Mouse (Mus musculus) retina, postnatal 1 day (tissue): Measurements from ENCODE around the gene A430078G23Rik.

Experiments
- DNase-seq: peaks from one replicate; pipeline ENCODE4 v3.0.0-alpha.2; 2012

A430078G23Rik gene

DNA sequence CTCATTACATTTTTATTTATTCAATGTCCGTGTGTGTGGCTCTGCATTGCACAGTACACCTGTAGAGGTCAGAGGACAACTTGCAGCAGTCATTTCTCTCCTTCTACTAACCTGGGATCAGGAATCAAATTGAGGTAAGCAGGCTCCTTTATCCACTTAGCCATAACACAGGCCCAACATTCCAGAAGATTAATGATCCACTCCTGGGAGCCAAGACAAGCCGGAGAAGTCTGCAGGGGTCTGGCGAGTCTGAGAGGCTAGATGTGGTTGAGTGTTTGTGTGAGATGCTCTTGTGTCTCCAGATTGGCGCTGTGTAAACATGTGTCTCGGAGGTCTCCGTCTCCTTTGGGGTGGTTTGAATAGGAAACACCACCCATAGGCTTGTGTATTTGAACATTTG, 2.5 kb upstream of the A430078G23Rik start:
- DNase-seq = no peak

DNA sequence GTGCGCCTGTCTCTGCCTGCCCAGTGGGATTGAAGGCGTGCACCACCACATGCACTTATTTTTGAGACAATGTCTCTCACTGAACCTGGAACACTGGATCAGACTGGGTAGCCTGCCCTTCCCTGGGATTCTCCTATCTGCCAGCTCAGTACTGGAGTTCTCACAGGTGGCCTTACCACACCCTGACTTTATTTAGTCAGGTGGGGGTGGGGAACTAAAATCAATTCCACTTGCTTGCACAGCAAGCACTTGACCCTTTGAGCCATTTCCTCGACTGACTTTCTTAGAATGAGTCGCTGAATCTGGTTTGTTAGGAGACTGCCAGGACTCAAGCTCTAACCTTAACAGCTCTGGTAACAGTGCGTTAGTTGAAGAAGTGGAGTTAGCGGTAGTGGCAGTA, 500 bp upstream of the A430078G23Rik start:
- DNase-seq = no peak

DNA sequence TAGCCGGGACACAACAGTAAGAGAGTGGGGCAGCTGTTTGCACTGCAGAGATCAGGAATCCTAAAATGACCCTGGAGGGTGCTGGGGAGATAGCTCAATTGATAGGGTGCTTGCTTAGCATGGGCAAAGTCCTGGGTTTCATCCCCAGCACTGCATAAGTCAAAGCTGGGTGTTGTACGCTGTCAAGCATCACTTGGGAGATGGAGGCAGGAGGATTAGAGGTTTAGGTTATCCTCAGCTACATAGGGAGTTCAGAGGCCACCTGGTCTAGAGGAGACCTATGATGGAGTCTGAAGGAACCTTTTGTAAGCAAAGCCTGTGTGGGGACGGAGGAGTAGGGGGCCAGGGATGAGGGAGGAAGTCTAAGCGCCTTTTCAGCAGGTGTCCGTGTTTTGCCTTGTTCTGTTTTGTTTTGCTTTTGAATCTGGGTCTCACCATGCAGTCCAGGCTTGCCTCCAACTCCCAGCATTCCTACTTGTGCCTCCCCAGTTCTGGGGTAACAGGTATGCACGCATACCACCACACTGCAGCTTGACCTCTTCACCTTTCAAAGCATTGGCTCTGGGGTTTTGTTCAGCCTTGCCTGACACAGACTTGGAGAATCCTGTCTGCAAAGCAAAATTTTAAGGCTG, 712 bp downstream of the A430078G23Rik start:
- DNase-seq = no peak

DNA sequence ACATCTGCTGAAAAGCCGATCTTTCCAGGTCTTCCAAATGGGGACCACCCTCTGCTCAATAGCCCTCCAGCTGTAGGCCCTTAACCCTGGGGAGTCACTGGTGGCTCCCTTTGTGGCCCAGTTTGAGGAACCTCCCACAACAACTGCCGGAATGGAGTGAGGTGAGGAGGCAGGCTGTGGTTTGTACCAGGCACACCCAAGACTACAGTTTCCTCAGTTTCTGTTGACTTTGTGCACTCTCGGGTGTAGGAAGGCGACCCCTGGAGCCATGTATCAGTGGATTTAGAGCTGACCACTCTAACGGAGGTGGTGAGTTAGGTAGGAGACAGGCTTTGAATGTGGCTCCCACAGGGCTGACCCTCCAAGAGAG, 1.2 kb downstream of the A430078G23Rik start:
- DNase-seq = no peak

DNA sequence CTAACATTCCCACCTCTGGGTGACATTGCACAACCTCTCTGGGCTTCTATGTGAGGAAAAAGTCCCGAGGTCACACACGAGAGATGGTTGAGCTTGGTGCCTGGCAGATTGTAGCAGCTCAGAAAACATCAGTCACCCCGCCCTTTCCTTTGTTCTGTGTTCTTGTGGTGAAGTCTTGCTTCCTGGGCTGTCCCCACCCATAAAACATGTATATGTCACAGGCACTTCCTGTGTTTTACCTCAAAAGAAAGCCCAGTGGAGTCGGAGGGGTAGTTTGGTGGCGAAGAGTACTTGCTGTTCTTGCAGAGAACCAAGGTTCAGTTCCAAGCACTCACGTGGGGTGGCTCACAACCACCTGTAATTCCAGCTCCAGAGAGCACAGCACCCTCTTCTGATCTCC, 2.4 kb downstream of the A430078G23Rik start:
- DNase-seq = no peak

DNA sequence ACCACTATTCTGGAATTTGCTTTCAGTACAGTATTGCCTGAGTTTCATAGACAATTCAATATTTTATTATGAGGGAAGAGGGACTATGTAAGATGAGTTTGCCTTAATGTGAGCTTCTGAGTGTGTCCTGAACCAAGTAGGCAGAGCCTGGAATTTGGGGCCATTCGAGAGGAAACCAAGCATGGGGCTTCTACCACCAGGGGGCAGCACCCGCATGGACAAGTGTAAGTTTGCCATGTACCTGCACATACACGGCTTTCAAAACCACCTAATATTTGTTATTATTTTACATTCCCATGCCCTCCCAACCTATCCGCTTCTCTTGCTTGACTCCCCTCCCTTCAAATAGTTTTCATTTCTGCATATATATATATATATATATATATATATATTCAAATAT, 4.8 kb downstream of the A430078G23Rik start:
- DNase-seq = peak; percentile 70

DNA sequence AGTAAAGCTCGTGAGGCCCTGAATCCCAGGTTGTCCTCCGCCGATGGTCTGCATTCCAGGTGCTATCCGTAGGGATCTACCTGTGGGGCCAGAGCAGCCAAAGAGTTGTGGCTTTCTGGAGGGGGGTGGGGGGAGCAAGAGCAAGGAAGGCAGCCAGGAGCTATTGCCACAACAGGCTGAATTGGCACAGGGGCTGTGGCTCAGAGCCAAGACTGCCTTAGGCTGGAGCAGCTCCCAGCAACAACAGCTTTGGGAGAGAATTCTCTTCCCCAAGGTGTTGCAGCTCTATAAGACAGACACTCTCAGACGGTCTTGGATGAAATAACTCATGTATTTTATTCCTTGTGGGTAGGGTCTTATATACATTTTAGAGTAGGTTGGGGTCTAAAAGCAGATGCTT, 13.9 kb downstream of the A430078G23Rik start:
- no peak for DNase-seq

DNA sequence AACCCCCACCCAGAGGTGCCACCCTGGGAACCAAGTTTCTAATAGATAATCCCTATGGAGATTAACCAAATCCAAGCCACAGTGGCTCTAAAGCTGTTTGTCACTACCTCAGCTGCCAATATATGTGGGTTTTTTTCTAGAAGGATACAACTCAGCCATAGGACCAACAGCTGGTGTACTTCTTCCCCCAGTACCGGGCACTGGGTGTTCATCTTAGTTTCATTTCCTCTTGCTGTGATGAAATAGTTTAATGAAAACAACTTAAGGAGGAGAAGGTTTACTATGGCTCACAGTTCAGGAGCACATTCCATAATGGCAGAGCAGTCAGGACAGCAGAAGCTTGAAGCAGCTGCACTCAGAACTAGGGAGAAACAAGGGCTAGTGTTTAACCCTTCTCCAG, 14.9 kb downstream of the A430078G23Rik start:
- no peak for DNase-seq

DNA sequence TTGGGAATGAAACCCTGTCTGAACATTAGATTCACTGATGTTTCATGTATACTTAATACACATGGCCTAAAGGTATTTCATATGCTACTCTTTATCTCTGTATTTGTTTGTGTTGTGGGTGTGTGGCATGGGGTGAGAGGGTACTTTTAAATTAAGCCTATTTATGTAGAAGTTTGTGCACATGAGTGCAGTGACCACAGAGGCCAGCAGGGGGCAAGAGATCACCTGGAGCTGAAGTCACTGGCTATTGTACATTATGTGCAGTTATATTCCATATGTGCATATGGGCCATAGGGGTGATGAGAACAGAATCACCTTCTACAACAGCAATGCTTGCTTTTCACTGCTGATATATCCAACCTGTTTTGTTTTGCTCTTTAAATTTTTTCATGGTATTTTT, 22.5 kb downstream of the A430078G23Rik start:
- DNase-seq = no peak

DNA sequence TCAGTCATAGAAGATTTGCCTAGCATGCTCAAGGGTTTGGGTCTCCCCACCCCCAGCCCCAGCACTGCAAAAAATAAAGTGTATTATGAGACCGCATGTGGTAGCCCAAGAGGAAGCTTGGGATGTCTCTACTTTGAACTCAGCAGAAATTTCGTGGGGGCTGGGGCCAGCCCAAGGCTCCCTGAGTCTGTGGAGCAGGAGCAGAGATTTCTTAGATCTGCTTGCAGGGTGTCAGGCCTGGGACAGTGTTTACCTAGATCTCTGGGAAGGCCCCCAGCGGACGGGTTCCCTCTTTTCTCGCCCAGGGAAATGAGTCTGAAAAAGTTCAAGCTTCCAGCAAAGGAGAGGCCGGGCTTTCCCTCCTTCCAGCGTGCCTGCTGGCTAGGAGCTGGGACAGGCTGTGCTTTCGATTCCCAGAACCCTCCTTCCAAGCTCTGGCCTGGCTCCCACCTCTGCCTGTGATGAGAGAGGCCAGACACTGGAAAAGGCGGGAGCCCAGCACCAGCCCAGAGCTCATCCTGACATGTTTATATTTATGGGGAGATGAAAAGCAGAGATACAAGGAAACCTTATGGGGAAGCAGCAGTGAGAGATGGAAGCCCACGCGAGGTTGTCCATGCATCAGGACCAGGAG, 23.5 kb downstream of the A430078G23Rik start:
- DNase-seq = no peak

DNA sequence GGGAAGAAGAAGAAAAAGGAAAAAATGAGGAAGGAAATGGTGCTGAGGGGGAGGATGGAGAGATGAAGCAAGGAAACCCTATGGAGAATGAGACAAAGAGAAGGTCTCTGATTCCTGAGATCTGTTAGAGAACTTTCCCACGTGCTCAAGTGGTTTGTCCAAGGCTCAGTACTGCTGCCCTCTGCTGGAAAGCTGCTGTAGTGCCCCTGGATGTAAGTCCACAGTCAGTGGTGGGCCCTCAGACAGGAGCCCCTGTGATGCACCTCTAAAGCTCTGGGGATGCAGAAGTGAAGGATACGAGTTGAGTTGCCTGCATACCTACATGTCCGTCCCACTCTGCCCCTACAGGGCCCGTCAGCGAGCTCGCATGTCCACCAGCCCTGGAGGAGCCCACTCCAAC, 34.1 kb downstream of the A430078G23Rik start:
- peak; percentile 75 for DNase-seq

DNA sequence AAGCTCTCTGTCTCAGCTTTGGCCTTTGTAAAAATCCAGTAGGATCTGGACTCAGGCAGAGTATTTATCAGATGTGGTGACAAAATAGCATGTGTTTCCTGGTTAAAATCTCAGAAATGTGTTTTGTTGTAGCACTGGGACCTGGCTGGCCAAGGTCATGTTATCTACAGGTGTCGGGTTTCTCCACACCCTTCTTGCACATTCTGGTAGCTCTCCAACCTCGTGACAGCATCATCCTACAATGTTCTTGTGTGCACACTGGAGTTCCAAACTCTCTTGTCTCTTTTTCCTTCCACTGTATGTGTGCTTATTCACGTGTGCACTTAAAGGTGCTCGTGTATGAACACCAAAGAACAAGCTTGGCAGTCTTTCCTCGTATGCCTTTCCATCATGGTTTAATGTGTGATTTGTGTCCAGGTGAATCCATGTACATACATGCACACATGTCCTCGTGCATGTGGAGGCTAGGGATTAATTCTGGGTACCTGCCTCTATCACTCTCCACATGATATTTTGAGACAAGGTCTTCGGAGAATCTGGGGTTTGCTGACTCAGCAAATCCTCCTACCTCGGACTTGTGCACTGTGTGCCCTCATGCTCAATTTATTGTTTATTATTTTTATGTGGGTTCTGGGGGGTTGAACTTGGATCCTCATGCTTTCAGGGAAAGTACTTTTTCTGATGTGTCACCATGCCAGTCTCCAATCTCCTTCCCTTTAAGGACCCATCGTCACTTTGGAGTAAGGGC, 35.5 kb downstream of the A430078G23Rik start:
- DNase-seq = no peak

DNA sequence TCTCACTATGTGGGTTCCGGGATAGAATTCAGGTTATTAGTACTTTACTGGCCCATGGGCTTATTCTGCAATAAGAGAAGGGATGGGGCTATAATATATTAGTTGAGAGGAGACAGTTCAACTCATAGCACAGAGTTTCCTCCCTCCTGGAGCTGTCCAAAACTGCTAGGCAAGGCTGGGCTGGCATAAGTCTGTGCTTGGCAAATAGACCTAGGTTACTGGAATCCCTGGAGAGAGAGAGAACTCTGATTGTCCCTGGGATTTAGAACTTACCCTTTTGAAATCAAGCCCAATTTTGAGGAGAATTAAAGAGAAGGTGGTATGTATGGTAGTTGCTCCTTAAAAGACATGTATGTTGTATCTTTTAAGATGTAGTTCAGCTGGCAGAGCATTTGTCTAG, 36.3 kb downstream of the A430078G23Rik start:
- DNase-seq = no peak

DNA sequence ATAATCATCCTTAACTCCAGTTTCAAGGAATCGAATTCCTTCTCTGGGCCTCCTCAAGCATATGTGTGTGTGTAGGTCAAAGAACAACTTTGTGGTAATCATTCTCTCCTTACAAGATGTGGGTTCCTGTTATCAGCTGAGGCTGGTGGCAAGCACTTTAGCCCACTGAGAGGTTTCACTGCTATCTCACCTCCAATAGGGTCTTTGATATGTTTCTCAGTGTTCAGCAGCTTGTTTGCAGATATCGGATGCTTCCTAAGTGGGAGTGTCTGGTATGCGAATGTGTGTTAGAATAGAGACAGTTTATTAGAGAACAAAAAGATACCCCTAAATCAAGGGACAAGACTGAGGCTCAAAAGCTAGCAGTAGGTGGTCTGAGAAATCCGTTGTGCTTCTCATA, 39.1 kb downstream of the A430078G23Rik start:
- DNase-seq = no peak

DNA sequence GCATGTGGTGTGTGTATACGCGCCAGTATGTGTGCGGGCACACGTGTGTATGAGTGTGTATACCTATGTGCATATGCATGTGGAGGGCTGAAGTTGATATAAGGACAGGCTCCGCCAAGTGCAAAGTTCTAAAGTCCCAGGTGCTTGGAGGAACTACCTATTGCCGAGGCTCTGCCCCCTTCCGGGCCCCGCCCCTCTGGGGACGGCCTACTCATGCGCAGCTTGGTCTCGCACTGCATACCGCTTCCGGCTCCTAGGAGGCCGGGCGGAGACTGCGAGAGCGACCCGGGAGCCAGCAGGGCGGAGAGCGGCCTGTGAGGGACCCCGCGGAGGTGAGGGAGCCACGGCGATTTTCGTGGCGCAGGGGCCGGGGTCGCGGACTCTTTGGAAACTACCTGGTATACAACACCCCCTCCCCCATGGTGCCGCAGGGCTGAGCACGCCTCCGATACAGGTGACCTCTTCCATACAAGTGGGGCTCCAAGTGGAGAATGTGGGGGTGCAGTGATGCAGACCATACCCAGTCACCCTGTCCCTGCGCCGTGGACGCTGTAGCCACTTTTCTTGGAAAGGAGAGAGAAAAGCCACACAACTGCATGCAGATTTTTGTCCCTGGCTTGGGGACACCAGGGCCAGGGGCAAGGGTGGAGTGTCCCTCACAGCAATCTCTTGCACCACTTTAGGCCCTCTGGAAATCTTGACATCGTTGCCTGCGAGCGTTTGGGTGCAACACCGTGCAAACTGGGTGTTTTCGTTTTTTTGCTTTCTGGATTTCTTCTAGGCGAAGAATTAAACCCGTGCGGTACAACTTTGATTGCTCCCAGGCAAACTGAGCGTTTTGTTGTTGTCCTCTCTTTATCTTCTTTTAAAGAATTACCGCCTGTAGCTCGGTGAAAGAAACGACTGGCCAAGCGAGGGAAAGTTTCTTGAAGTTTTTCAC, 39.8 kb downstream of the A430078G23Rik start, which contains the start of gene Arhgef18:
Arhgef18 (plus strand) TSS at position 236 of the 940 bp plus-strand sequence.
- peak; percentile 87 for DNase-seq

DNA sequence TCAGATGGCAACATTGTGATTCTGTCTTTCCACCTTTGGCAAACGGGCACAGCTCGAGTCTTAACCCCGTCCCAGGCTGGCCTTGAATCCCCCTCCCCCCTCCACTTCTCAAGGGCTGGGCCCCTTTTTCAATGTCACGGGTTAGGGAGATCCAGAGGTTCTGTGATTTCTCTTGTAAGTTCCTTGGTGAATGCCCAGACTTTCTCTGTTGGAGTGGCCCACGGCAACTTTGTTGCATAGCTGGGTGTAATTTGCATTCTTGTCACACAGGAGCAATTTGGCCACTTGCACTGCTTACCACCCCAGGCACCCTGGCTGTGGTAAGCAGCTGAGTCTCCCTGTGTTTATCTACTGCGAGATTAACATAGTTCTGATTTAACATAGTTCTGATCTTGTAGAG, 41.4 kb downstream of the A430078G23Rik start:
- DNase-seq = no peak

DNA sequence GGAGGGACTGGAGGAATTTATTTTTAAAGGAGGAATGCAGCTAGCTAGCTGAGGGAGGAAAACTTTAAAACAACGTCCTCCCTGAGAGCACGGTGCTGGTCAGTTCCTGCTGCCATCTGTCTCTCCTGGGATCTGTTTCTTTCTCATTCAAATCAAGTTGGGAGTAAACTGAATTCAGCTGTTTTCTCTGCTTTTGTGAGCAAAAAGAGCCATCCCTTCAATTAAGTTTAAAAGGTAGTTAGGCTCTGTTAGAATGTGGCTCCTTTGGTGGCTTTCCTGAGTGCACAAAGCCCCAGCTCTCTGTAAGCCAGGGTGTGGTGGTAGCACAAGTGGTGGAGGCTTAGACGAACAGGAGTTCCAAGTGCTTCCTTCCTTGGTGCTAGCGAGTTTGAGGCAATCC, 42.0 kb downstream of the A430078G23Rik start:
- DNase-seq = no peak

DNA sequence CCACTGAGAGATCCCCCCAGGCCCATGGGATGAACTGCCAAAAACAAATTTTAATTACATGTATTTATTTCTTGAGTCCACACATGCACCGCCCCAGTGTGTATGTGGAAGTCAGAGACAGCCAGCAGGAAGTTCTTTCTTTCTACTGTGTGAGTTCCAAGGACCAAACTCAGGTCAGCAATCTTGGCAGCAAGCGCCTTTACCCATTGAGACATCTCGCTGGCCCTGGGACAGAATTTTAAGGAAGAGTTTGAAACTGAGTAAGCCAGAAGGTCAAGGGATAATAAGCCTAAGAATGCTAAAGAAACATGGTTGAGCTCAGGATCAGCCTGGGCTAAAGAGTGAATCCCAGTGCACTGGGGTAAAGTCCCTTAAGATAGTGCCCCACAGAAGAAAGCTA, 44.4 kb downstream of the A430078G23Rik start:
- no peak for DNase-seq

DNA sequence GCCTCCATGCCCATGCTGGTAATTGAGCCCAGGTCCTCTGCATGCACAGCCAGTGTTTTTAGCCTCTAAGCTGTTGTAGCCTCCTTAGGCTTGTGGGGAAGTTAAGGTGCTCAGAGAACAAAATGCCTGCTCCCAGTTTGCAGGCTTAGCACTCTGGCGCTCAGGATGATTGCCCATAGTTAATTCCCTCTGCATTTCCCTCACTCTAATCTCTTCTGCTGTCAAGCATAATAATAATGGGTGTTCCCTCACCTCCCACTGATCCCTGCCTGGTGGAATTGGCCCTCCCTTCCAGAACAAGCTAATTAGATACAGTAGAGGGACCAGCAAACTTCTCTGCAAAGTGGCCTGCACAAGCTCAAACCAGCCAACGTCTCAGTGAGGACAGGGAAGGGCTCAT, 47.3 kb downstream of the A430078G23Rik start:
- peak; percentile 40 for DNase-seq

DNA sequence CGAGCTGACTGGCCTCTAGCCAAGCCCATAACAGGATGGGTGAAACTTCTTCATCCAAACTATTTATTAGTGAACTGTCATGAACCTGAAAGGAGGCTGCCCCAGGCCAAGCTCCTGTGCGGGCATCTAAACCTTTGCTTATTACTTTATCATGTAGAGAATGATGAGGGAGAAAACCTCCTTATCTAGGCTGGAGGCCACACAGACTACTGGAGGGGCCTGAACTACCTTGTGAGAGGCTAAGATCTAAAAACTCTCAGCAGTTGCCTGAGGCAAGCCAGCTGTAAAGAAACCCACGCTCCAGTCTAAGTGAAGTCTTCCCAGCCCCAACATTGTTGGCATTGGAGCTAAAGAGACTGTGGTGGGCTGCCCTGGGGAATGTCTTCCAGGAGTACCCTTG, 54.2 kb downstream of the A430078G23Rik start:
- no peak for DNase-seq

DNA sequence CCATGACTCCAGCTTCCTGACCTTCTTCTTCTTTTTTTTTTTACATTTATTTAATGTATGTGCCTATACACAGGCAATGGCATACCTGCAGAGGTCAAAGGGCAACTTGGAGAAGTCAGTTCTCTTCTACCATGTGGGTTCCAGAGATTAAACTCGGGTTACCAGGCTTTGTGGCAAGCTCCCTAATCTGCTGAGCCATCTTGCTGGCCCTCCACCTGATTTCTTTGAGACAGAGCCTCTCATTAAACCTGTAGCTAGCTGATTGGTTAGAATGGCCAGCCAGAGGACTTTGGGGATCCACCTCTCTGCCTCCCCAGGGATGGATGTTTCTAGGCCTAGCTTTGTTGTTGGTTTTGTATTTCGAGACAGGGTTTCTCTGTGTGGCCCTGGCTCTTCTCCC, 57.9 kb downstream of the A430078G23Rik start:
- no peak for DNase-seq

DNA sequence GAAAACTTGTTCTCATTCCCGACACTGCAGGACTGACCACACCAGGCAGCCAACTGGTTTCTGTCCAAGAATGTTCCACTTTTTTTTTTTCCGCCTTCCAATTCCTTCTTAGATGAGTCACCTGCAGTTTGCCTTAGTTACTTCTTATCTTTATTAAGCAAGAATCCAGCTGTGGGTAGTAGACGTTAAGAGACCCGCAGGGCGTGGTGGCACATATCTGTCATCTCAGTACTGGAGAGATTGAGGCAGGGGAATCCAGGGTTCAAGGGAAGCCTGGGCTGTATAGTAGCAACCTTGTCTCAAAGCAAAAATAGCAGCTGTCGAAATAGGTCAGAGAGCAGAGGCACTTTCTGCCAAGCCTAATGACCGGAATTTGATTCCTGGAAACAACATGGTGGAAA, 58.7 kb downstream of the A430078G23Rik start:
- no peak for DNase-seq

DNA sequence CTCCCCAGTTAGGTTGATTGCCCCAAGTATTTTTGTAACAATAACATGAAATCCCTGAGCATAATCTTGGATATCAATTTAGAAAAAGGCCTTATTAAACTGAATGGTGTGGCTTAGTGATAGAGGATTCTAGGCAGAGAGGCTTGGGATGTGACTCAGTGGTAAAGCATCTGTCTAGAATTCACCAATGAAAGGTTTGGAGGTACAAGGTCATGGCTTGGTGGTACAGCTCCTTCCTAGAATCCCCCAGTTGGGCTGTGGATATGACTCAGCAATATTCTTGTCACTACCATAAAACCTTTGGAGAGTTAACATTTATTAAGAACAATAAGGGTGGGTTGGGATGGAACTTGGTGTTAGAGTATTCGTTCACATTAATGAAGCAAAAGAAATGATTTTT, 59.6 kb downstream of the A430078G23Rik start:
- no peak for DNase-seq
